Mouse (Mus musculus) small intestine, adult 2 months (tissue): ENCODE measurements around the gene Rassf1.

Source experiments
- CTCF ChIP-seq: fragments of 200-500 bp; IDR thresholded peaks from 2 replicates; pipeline ENCODE4 v1.5.1; 2012; ENCODE audit warnings: low read depth, mild to moderate bottlenecking, control low read depth, inconsistent platforms, low read length, moderate library complexity, mixed read lengths; ENCODE audit not compliant: insufficient replicate concordance, insufficient read length; ENCODE audit errors: extremely low read depth
- POLR2A ChIP-seq: fragments of 200-500 bp; IDR thresholded peaks from 2 replicates; pipeline ENCODE4 v1.6.1; 2012; ENCODE audit warnings: low read depth, mild to moderate bottlenecking, control low read depth, inconsistent platforms, low read length, moderate library complexity

GRCm38 (mm10) chr9:107567702-107568319 lies 16.5 kb downstream of the Rassf1 start, which contains the start of gene Hyal2:
- TF ChIP-seq CTCF (no peak), POLR2A (peak; percentile 31; the same call in 1 of the 2 replicates)
